Mouse (Mus musculus): Measurements from ENCODE around the gene Ube2f. TPM values are rescaled to one million over a fixed set of nuclear protein-coding genes. Genes with fewer than 3 reads are reported as not detected.

Gene Ube2f
- polyA plus RNA-seq, 1 experiment: 62.6 TPM

DNA sequence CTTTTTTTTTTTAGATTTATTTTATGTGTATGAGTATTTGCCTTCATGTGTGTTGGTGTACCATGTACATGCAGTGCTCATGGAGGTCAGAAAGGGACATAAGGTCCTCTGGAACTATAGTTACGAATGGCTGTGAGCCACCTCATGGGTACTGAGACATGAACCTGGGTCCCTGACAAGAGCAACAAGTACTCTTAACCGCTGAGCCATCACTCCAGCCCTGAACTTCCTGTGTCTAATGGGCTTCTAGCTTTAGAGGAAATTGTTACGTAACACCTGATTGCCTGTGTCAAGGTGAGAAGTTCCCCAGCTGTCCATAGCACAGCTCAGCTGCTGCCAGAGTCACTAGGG, 29.8 kb upstream of the Ube2f start:
- Histone ChIP-seq H3K4me3 (replicated peaks; ENCODE audit: control insufficient read depth, low read depth, low read length) (no peak overlapping the region), H3K4me1 (ENCODE audit: control insufficient read depth, insufficient read depth, low read length) (peaks cover 10% of the 10 kb centered on the region; the same call in 1 of the 2 replicates), H3K27ac (ENCODE audit: control insufficient read depth, insufficient read depth, low read depth, low read length, poor library complexity) (peak overlapping the region; percentile 28; the same call in 1 of the 2 replicates)
- 29% methylated on average over 3 of the region's 3 CpGs for WGBS
- TF ChIP-seq CTCF (IDR thresholded peaks at IDR 0.05; ENCODE audit: control insufficient read depth, insufficient read depth, low read length): no peak

DNA sequence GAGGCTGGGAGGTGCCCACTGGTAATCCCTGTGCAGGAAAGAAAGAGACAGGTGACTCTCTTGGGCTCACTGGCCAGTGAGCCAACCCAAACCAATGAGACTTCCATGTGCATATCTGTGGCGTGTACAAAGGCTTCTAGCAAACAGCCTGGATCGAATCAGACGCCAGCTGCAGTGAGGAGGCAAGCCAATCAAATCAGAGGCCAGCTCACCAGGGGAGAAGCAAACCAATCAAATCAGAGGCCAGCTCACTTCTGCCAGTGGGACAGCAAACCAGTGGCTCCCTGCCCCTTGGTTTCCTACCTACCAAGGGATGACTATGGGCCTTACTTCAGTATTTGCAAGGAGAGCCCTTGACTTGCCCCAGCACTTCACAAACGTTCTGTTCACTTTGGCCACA, 23.5 kb upstream of the Ube2f start:
- TF ChIP-seq POLR2A (IDR thresholded peaks at IDR 0.05; ENCODE audit: borderline replicate concordance, control insufficient read depth, low read depth, low read length): no peak
- TF ChIP-seq CTCF (IDR thresholded peaks at IDR 0.05; ENCODE audit: control insufficient read depth, insufficient read depth, low read length): no peak
- Histone ChIP-seq H3K4me3 (replicated peaks; ENCODE audit: control insufficient read depth, low read depth, low read length) (no peak overlapping the region), H3K4me1 (ENCODE audit: control insufficient read depth, insufficient read depth, low read length) (peaks cover 5% of the 10 kb centered on the region), H3K27ac (ENCODE audit: control insufficient read depth, insufficient read depth, low read depth, low read length, poor library complexity) (no peak overlapping the region)
- WGBS: 75% methylated on average over 4 of the region's 4 CpGs

DNA sequence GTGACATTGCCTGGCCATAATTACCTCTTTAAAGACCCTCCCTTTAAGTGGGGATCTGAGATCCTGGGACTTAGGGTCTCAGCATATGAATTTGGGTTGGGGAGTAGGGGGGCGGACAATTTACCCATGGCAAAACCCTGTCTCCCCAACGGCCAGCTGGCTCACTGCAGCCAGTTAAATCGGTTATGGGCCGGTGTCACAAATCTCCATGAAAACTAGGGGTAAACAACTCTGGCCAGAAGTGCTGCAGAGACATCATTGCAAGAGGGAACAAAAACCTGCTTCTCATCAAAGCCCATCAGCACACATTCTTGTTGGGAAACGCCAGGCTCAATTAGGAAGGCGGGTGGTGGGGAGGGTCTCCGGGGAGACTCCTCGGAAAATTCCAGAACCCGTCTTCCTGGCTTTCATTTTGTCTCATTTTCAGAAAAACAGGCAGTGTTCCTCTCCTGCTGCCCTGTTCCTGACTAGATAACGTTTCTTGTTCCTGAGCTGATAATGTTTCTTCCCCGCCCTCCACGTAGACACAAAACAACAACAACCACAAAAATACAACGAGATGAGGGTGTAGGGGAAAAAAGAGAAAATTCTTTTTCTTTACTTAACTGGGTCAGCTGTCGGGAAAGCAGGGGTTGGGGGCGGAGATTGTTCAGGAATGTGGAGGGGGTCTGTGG, 22.6 kb upstream of the Ube2f start:
- whole genome bisulfite sequencing: 70% methylated on average over 15 of the region's 15 CpGs
- no peak overlapping the region for H3K4me3 ChIP-seq (replicated peaks; ENCODE audit: control insufficient read depth, low read depth, low read length)
- TF ChIP-seq POLR2A (IDR thresholded peaks at IDR 0.05; ENCODE audit: borderline replicate concordance, control insufficient read depth, low read depth, low read length) (no peak), CTCF (IDR thresholded peaks at IDR 0.05; ENCODE audit: control insufficient read depth, insufficient read depth, low read length) (no peak)
- peaks cover 6% of the 10 kb centered on the region for H3K4me1 ChIP-seq (ENCODE audit: control insufficient read depth, insufficient read depth, low read length)
- no peak overlapping the region for H3K27ac ChIP-seq (ENCODE audit: control insufficient read depth, insufficient read depth, low read depth, low read length, poor library complexity)

DNA sequence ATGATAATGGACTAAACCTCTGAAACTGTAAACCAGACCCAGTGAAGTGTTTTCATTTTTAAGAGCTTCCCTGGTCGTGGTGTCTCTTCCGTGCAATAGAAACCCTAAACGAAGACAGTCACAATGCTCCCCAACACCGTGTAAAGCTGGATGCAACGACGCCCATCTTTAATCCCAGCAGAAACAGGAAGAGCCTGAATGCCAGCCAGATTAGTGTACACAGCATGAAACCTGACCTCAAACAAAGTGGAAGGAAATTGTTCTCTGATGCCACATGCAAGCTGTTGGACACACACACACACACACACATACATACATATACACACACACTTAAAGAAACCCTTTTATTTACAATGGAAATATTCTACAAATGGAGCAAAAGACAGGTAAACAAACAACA, 19.0 kb upstream of the Ube2f start:
- Histone ChIP-seq H3K4me1 (ENCODE audit: control insufficient read depth, insufficient read depth, low read length) (peaks cover 6% of the 10 kb centered on the region), H3K27ac (ENCODE audit: control insufficient read depth, insufficient read depth, low read depth, low read length, poor library complexity) (no peak overlapping the region)
- 15% methylated on average over 6 of the region's 6 CpGs for WGBS

DNA sequence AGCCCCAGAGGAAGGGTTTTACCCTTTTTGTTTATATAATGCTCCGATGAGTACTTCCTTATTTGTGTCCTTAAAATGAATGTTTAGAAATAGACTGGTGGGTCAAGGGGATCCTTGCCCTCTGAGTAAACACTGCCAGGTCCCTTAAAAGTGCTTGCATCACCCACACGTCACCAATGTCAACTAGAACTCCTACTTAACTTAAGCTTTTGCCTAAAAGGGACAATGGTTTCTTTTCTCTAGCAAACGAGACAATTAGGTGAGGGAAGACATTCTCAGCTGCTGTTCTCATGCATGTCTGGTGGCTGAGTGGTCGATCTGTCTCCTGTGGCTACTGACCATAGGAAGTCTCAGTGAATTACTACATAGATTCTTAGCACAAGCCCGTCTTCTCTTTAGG, 18.2 kb upstream of the Ube2f start:
- peaks cover 4% of the 10 kb centered on the region for H3K4me1 ChIP-seq (ENCODE audit: control insufficient read depth, insufficient read depth, low read length)
- no peak overlapping the region for H3K4me3 ChIP-seq (replicated peaks; ENCODE audit: control insufficient read depth, low read depth, low read length)
- no peak overlapping the region for H3K27ac ChIP-seq (ENCODE audit: control insufficient read depth, insufficient read depth, low read depth, low read length, poor library complexity)
- 16% methylated on average over 5 of the region's 5 CpGs for WGBS
- no peak for TF ChIP-seq CTCF (IDR thresholded peaks at IDR 0.05; ENCODE audit: control insufficient read depth, insufficient read depth, low read length)
- TF ChIP-seq POLR2A (IDR thresholded peaks at IDR 0.05; ENCODE audit: borderline replicate concordance, control insufficient read depth, low read depth, low read length): no peak

More for the DNA sequence above, 19.0 kb upstream of the Ube2f start:
- H3K4me3 ChIP-seq (replicated peaks; ENCODE audit: control insufficient read depth, low read depth, low read length): no peak overlapping the region
- no peak for TF ChIP-seq CTCF (IDR thresholded peaks at IDR 0.05; ENCODE audit: control insufficient read depth, insufficient read depth, low read length)
- no peak for TF ChIP-seq POLR2A (IDR thresholded peaks at IDR 0.05; ENCODE audit: borderline replicate concordance, control insufficient read depth, low read depth, low read length)

DNA sequence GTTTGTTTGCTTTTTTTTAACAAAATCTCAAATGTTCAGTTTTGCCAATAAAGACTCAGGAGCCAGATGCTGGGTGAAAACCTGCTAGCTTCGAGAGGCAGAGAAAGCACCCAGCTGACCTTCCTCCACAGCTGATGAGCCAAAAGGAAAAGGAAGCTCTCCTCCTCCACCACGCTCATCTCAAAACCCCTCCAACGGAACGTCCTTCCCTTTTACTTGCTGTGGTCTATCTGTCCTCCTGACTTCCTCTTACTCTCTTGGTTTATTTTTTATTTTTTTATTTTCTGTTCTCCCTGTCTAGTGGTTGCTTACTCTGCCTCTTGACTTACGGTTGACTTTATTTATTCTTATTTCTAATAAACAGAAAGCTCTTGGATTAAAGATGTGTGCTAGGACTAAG, 14.7 kb upstream of the Ube2f start:
- 2% methylated on average over 5 of the region's 5 CpGs for WGBS
- H3K27ac ChIP-seq (ENCODE audit: control insufficient read depth, insufficient read depth, low read depth, low read length, poor library complexity): no peak overlapping the region
- H3K4me1 ChIP-seq (ENCODE audit: control insufficient read depth, insufficient read depth, low read length): peaks cover 3% of the 10 kb centered on the region; the same call in 1 of the 2 replicates
- TF ChIP-seq CTCF (IDR thresholded peaks at IDR 0.05; ENCODE audit: control insufficient read depth, insufficient read depth, low read length): no peak
- no peak for TF ChIP-seq POLR2A (IDR thresholded peaks at IDR 0.05; ENCODE audit: borderline replicate concordance, control insufficient read depth, low read depth, low read length)
- H3K4me3 ChIP-seq (replicated peaks; ENCODE audit: control insufficient read depth, low read depth, low read length): no peak overlapping the region

DNA sequence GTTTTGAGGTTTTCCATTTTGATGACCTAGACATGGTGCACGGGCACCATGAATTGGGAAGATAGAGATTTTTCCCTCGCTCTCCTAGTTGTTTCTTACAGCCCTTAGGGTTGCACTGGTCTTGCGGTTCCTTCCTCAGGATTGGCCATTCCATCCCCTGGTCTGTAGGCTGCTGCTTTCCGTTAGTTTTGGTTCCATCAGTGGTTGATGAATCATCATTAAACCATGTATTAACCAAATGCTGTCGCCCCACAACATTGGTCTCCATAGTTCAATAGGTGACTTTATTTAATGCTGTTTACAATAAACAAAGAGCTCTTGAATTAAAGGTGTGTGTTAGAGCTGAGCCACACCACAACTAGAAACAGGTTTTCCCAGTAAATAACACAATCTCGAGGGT, 12.4 kb upstream of the Ube2f start:
- peaks cover 2% of the 10 kb centered on the region; the same call in 1 of the 2 replicates for H3K4me1 ChIP-seq (ENCODE audit: control insufficient read depth, insufficient read depth, low read length)
- TF ChIP-seq CTCF (IDR thresholded peaks at IDR 0.05; ENCODE audit: control insufficient read depth, insufficient read depth, low read length) (no peak), POLR2A (IDR thresholded peaks at IDR 0.05; ENCODE audit: borderline replicate concordance, control insufficient read depth, low read depth, low read length) (no peak)
- 53% methylated on average over 6 of the region's 6 CpGs for WGBS
- H3K27ac ChIP-seq (ENCODE audit: control insufficient read depth, insufficient read depth, low read depth, low read length, poor library complexity): no peak overlapping the region
- H3K4me3 ChIP-seq (replicated peaks; ENCODE audit: control insufficient read depth, low read depth, low read length): no peak overlapping the region

DNA sequence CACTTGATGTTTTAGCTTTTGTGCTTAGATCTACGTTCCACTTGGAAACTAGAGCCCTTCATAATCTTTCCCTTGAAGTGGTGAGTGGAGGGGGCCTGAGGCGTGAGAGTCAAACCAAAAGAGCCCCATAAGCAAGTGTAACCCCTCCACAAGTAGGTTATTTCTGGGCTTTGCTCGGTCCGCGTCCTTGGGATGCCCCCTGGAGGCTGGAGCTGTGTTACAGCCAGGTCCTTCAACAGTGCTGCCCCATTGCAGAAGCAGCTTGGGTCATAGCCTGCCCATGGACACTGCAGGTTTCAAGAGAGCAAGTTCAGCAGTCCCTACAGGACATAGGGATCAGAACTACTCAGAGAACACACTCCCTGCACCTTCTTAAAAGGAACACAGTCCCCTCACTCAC, 11.0 kb upstream of the Ube2f start:
- Histone ChIP-seq H3K27ac (ENCODE audit: control insufficient read depth, insufficient read depth, low read depth, low read length, poor library complexity) (no peak overlapping the region), H3K4me3 (replicated peaks; ENCODE audit: control insufficient read depth, low read depth, low read length) (no peak overlapping the region), H3K4me1 (ENCODE audit: control insufficient read depth, insufficient read depth, low read length) (peaks cover 2% of the 10 kb centered on the region; the same call in 1 of the 2 replicates)
- TF ChIP-seq CTCF (IDR thresholded peaks at IDR 0.05; ENCODE audit: control insufficient read depth, insufficient read depth, low read length) (peak; percentile 90), POLR2A (IDR thresholded peaks at IDR 0.05; ENCODE audit: borderline replicate concordance, control insufficient read depth, low read depth, low read length) (no peak)
- 7% methylated on average over 5 of the region's 5 CpGs for WGBS

DNA sequence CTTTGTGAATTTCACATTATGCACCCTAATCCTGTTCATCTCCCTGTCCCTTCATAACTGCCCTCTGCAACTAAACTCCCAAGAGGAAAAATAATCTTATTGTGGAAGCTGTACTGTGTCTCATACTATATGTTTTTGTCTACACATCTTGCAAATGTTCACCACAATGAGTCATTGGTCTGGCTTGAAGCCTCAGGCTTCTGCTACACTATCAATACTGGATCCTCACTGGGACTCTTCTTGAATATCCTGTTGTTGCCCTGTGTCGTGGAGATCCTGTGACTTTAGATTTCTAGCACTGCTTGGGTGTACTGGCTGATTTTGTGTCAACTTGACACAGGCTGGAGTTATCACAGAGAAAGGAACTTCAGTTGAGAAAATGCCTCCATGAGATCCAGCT, 10.3 kb upstream of the Ube2f start:
- WGBS: 51% methylated on average over 1 of the region's 1 CpGs
- no peak overlapping the region for H3K4me3 ChIP-seq (replicated peaks; ENCODE audit: control insufficient read depth, low read depth, low read length)
- no peak overlapping the region for H3K27ac ChIP-seq (ENCODE audit: control insufficient read depth, insufficient read depth, low read depth, low read length, poor library complexity)
- no peak for TF ChIP-seq CTCF (IDR thresholded peaks at IDR 0.05; ENCODE audit: control insufficient read depth, insufficient read depth, low read length)
- TF ChIP-seq POLR2A (IDR thresholded peaks at IDR 0.05; ENCODE audit: borderline replicate concordance, control insufficient read depth, low read depth, low read length): no peak
- H3K4me1 ChIP-seq (ENCODE audit: control insufficient read depth, insufficient read depth, low read length): peaks cover 2% of the 10 kb centered on the region; the same call in 1 of the 2 replicates
